Mouse (Mus musculus) heart, postnatal 0 days (tissue): ENCODE measurements around the gene Hist1h1d.

ENCODE experiments used
- CTCF ChIP-seq: IDR thresholded peaks from 2 replicates; pipeline ENCODE4 v1.5.1; 2016; ENCODE audit warnings: antibody characterized with exemption, control low read depth, low read depth
- EP300 ChIP-seq: IDR thresholded peaks from 2 replicates; pipeline ENCODE4 v1.6.1; 2016; ENCODE audit warnings: antibody characterized with exemption, low read depth

- TF ChIP-seq CTCF (no peak), EP300 (no peak)
These were observed 14.8 kb upstream of the Hist1h1d start for GRCm38 (mm10) chr13:23538249-23538648.
